Mouse (Mus musculus): ENCODE measurements around the gene Mroh2b. TPM values are rescaled to one million over a fixed set of nuclear protein-coding genes. Genes with fewer than 3 reads are reported as not detected.

Gene Mroh2b
- polyA plus RNA-seq, 1 experiment from 2014 or later: not detected

Other genes with a start within 250 kb of the Mroh2b start
- gene C6, start 171.6 kb upstream of the Mroh2b start, polyA plus RNA-seq (2014; fragmentation: Nextera tagmentation; extraction: Ambion mirVana): not detected in 2 replicates
- 0.10 TPM in 1 of 2 replicates, not detected in the other for gene C7, start 165.0 kb downstream of the Mroh2b start, polyA plus RNA-seq (2014; fragmentation: Nextera tagmentation; extraction: Ambion mirVana)
- gene Card6, start 209.8 kb downstream of the Mroh2b start, polyA plus RNA-seq (2014; fragmentation: Nextera tagmentation; extraction: Ambion mirVana): 0.72 and 0.85 TPM in 2 replicates
- 391 and 567 TPM in 2 replicates for gene Rpl37, start 217.9 kb downstream of the Mroh2b start, polyA plus RNA-seq (2014; fragmentation: Nextera tagmentation; extraction: Ambion mirVana)
- 15.7 and 17.0 TPM in 2 replicates for gene Prkaa1, start 245.1 kb downstream of the Mroh2b start, polyA plus RNA-seq (2014; fragmentation: Nextera tagmentation; extraction: Ambion mirVana)